Mouse (Mus musculus) forebrain, postnatal 0 days (tissue): ENCODE results near the gene Fnbp1l. TPM values are rescaled to one million over a fixed set of nuclear protein-coding genes. Genes with fewer than 3 reads are reported as not detected.

ENCODE experiments used
- ATAC-seq: fragments of 200-750 bp; cut with Nextera tagmentation; 2 replicates; pipeline ENCODE4 v1.8.0; 2017; ENCODE audit warnings: mild to moderate bottlenecking, moderate library complexity
- DNase-seq: peaks from one replicate; pipeline ENCODE4 v3.0.0-alpha.2; 2015
- H3K27ac ChIP-seq: fragments of 300-500 bp; sonication (generic); 2 replicates; pipeline ENCODE4 v1.5.1; 2014; ENCODE audit warnings: low read depth, mild to moderate bottlenecking, antibody characterized with exemption, low read length, moderate library complexity, mixed read lengths
- H3K27me3 ChIP-seq: fragments of 300-500 bp; sonication (generic); 2 replicates; pipeline ENCODE4 v1.6.1; 2014; ENCODE audit warnings: mild to moderate bottlenecking, low read length, mixed read lengths; ENCODE audit not compliant: insufficient read depth
- H3K36me3 ChIP-seq: fragments of 300-500 bp; sonication (generic); 2 replicates; pipeline ENCODE4 v1.6.1; 2014; ENCODE audit warnings: mild to moderate bottlenecking, moderate library complexity; ENCODE audit not compliant: insufficient read depth
- H3K4me1 ChIP-seq: fragments of 300-500 bp; sonication (generic); 2 replicates; pipeline ENCODE4 v1.6.1; 2014; ENCODE audit warnings: antibody characterized with exemption; ENCODE audit not compliant: insufficient read depth
- H3K4me2 ChIP-seq: fragments of 300-500 bp; sonication (generic); 2 replicates; pipeline ENCODE4 v1.6.1; 2014; ENCODE audit warnings: low read depth, mild to moderate bottlenecking, moderate library complexity
- H3K4me3 ChIP-seq: fragments of 300-500 bp; sonication (generic); 2 replicates; pipeline ENCODE4 v1.5.1; 2014; ENCODE audit warnings: low read depth, low read length, mixed read lengths
- H3K9ac ChIP-seq: fragments of 300-500 bp; sonication (generic); 2 replicates; pipeline ENCODE4 v1.6.1; 2014; ENCODE audit warnings: mild to moderate bottlenecking
- H3K9me3 ChIP-seq: fragments of 300-500 bp; sonication (generic); 2 replicates; pipeline ENCODE4 v1.6.1; 2016; ENCODE audit warnings: low read length
- CTCF ChIP-seq: sonication (generic); IDR thresholded peaks from 2 replicates; pipeline ENCODE4 v1.5.1; 2016; ENCODE audit warnings: antibody characterized with exemption, control low read depth, low read depth
- WGBS: fragments of 180-500 bp; shearing (Covaris S2); extraction: QIAGEN DNeasy Blood & Tissue Kit; methylation state at CpG from one replicate; pipeline ENCODE4 v1.1.7; 2014; 5-methylcytosine and 5-hydroxymethylcytosine counted together
- polyA plus RNA-seq: library from polyadenylated mRNA; unstranded; fragments of >200 nt; fragmentation: Nextera tagmentation; extraction: Ambion mirVana; gene quantifications from 2 replicates; pipeline ENCODE4 v1.2.1, GENCODE M21; 2015
- total RNA-seq: library from RNA; depleted of rRNA; stranded (reverse); fragments of >200 nt; gene quantifications from 2 replicates; pipeline ENCODE4 v1.2.3, GENCODE M21; 2014

The Fnbp1l gene
- total and polyA plus RNA-seq, 2 experiments from 2014 or later = 203 to 220 TPM

- H3K36me3 ChIP-seq = no peaks in the 10 kb centered on the region
- TF ChIP-seq CTCF = no peak
- 78% methylated on average over 11 of the region's 11 CpGs for WGBS
Observed at GRCm38 (mm10) chr3:122509534-122510239, 109.8 kb downstream of the Fnbp1l start.

GRCm38 (mm10) chr3:122509084-122509483 is 110.4 kb downstream of the Fnbp1l start:
- 32% methylated on average over 5 of the region's 5 CpGs for WGBS
- ATAC-seq (peak; percentile 23; the same call in 1 of the 2 replicates), DNase-seq (peak; percentile 40)
- TF ChIP-seq CTCF = peak; percentile 73
- Histone ChIP-seq H3K27ac (no peak overlapping the region; the same call in 1 of the 2 replicates), H3K4me2 (no peak overlapping the region), H3K27me3 (no peaks in the 10 kb centered on the region), H3K9ac (no peak overlapping the region), H3K4me3 (no peak overlapping the region), H3K9me3 (no peaks in the 10 kb centered on the region), H3K36me3 (no peaks in the 10 kb centered on the region), H3K4me1 (peaks cover 14% of the 10 kb centered on the region)

More at GRCm38 (mm10) chr3:122509534-122510239, 109.8 kb downstream of the Fnbp1l start:
- Histone ChIP-seq H3K9ac (no peak overlapping the region), H3K4me3 (no peak overlapping the region), H3K9me3 (no peaks in the 10 kb centered on the region), H3K4me1 (peaks cover 14% of the 10 kb centered on the region), H3K27me3 (no peaks in the 10 kb centered on the region), H3K4me2 (no peak overlapping the region), H3K27ac (no peak overlapping the region; the same call in 1 of the 2 replicates)
- ATAC-seq (no peak), DNase-seq (no peak)

DNA sequence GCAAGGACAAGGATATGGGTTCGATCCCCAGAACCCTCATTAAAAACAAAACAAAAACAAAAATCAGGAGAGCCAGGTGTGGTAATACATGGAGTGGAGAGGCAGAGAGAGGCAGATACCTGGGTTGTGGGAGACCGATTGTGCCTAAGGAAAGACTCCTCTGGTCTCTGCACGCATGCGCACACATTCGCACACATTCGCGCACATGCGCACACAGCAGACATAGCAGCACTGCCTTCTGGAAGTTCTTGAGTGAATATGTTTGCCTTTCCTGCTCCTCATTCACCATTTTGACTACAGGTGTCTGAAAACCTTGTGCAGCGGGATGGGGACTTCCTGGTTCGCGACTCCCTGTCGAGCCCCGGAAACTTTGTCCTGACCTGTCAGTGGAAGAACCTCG is 111.7 kb downstream of the Fnbp1l start:
- no peak for ATAC-seq
- no peak overlapping the region for H3K4me3 ChIP-seq
- no peak for TF ChIP-seq CTCF
- WGBS = 98% methylated on average over 14 of the region's 14 CpGs
- no peak overlapping the region for H3K4me2 ChIP-seq
- no peak overlapping the region for H3K27ac ChIP-seq
- H3K4me1 ChIP-seq = peaks cover 14% of the 10 kb centered on the region
- H3K36me3 ChIP-seq = no peaks in the 10 kb centered on the region
- no peaks in the 10 kb centered on the region for H3K27me3 ChIP-seq
- no peak for DNase-seq
- no peaks in the 10 kb centered on the region for H3K9me3 ChIP-seq
- no peak overlapping the region for H3K9ac ChIP-seq

DNA sequence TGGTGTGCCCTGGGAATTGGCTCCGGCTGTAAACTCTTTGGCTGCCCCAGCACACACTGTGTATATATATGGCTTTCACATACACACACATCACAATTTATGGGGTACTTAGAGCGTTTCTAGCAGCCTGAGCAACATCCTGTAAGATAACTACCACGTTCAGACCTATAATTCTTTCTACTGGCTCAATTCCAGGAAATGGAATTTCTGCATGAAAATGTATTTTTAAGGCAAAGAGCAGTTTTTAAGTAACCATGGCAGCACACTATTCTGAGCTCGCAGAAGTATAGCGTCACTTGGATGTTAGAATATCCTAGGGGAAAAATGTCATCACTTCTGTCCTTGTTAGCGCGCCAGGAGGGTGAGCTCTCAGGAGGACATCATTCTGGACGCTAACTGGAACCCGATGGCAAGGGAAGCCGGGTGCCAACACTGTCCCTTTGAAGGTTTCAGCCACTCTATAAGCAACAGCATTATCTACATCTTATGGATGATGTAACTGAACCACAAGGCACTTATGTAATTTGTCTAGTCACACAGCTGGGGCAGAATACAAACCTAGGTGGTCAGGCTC is 113.1 kb downstream of the Fnbp1l start:
- no peak overlapping the region for H3K4me3 ChIP-seq
- DNase-seq (peak; percentile 69), ATAC-seq (peak; percentile 84)
- peaks cover 14% of the 10 kb centered on the region for H3K4me1 ChIP-seq
- peak overlapping the region; percentile 10; the same call in 1 of the 2 replicates for H3K4me2 ChIP-seq
- no peaks in the 10 kb centered on the region for H3K27me3 ChIP-seq
- no peak for TF ChIP-seq CTCF
- H3K9ac ChIP-seq = no peak overlapping the region
- 47% methylated on average over 10 of the region's 10 CpGs for WGBS
- H3K36me3 ChIP-seq = no peaks in the 10 kb centered on the region
- peak overlapping the region; percentile 71 for H3K27ac ChIP-seq
- H3K9me3 ChIP-seq = no peaks in the 10 kb centered on the region

- H3K4me2 ChIP-seq = no peak overlapping the region
- TF ChIP-seq CTCF = no peak
- no peaks in the 10 kb centered on the region for H3K9me3 ChIP-seq
- H3K4me1 ChIP-seq = peaks cover 7% of the 10 kb centered on the region; the same call in 1 of the 2 replicates
- no peak overlapping the region for H3K27ac ChIP-seq
- H3K9ac ChIP-seq = no peak overlapping the region
- H3K4me3 ChIP-seq = no peak overlapping the region
- no peaks in the 10 kb centered on the region for H3K36me3 ChIP-seq
- no peaks in the 10 kb centered on the region for H3K27me3 ChIP-seq
- DNase-seq (no peak), ATAC-seq (no peak)
- WGBS = 79% methylated on average over 9 of the region's 9 CpGs
Observed at GRCm38 (mm10) chr3:122500929-122501328, 118.6 kb downstream of the Fnbp1l start.

GRCm38 (mm10) chr3:122499647-122500046 is 119.9 kb downstream of the Fnbp1l start:
- ATAC-seq = no peak
- no peak for TF ChIP-seq CTCF
- Histone ChIP-seq H3K4me2 (no peak overlapping the region), H3K27me3 (no peaks in the 10 kb centered on the region), H3K27ac (0 out of 2 replicates have a peak overlapping the region, but pooled peaks have one; percentile 21), H3K4me3 (no peak overlapping the region), H3K4me1 (0 out of 2 replicates have a peak, but pooled peaks cover 4% of the 10 kb centered on the region), H3K9me3 (no peaks in the 10 kb centered on the region), H3K36me3 (no peaks in the 10 kb centered on the region), H3K9ac (no peak overlapping the region)
- no peak for DNase-seq
- WGBS = 71% methylated on average over 6 of the region's 6 CpGs

DNA sequence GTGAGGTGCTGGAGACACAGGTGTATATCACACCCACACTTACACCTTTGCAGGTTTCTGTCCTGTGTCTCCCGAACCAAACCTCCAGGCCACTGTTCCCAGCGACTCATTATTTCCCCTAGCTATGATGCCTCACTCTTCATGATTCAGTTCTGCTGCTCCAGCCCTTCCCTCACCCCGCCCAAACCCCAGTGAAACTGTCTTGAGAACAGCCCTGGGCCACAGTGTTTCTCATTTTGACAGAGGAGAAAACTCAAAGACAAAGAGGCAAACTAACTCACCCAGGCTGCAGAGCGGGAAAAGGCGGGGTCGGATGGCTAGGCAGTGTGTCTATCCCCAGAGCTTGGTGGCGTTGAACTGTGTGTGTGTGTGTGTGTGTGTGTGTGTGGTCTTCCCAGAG is 121.0 kb downstream of the Fnbp1l start:
- Histone ChIP-seq H3K4me1 (0 out of 2 replicates have a peak, but pooled peaks cover 4% of the 10 kb centered on the region), H3K36me3 (no peaks in the 10 kb centered on the region), H3K27me3 (no peaks in the 10 kb centered on the region), H3K9ac (no peak overlapping the region), H3K4me2 (no peak overlapping the region), H3K4me3 (no peak overlapping the region), H3K27ac (no peak overlapping the region), H3K9me3 (no peaks in the 10 kb centered on the region)
- DNase-seq (no peak), ATAC-seq (no peak)
- WGBS = 94% methylated on average over 7 of the region's 7 CpGs
- TF ChIP-seq CTCF = no peak
